Mouse (Mus musculus) mature B cell (primary cell): Measurements from ENCODE around the gene Ifne.
"Not testable (repeated sequence)": the region's sequence is repeated elsewhere in the genome, so short reads cannot be mapped to it uniquely, and the experiment has no call there.

ENCODE experiments used
- in situ Hi-C: fragments of 300-500 bp; cut with MboI; formaldehyde crosslinking; loops from 2 replicates; pipeline ENCODE4 v1.14.3; 2019

Gene Ifne

GRCm38 (mm10) chr4:88867926-88868911 lies 11.8 kb downstream of the Ifne start:
- in situ Hi-C loops: loop anchor here (25.0 kb wide), 3 partner anchors 131 to 419 kb away; partner anchors contain the start of genes Cdkn2a and Mtap

DNA sequence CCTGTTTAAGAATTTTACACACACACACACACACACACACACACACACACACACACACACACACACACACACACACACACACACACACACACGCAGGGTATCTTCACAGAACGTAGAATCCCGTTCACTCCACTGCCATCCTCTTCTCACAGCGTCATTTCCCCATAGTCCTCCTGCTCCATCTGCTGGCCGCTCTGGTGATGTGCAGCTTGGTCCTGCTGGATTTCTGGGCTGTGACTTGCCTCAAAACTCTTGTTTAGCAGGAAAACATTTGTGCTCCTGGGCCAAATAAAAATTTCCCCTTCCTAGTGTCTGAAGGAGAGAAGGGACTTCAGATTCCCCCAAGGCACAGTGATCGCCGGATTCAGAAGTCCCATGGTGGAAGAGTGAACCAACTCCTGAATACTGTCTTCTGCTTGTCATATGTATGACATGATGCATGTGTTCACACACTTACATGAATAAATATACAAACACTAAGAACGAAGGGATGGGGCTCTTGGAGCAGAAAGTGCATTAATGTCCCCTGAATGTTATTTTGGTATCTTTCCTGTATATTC lies 12.6 kb downstream of the Ifne start:
- in situ Hi-C loops: loop anchor here (25.0 kb wide), 3 partner anchors 130 to 420 kb away; partner anchors contain the start of genes Cdkn2a and Mtap

GRCm38 (mm10) chr4:88865011-88865569 lies 14.9 kb downstream of the Ifne start:
- in situ Hi-C loops: loop anchor here (25.0 kb wide), 3 partner anchors 128 to 422 kb away; partner anchors contain the start of genes Cdkn2a and Mtap

- in situ Hi-C loops: loop anchor here (25.0 kb wide), 3 partner anchors 127 to 423 kb away; partner anchors contain the start of genes Cdkn2a and Mtap
Observed at GRCm38 (mm10) chr4:88864599-88864998, 15.4 kb downstream of the Ifne start.

- in situ Hi-C loops: loop anchor here (25.0 kb wide), 3 partner anchors 126 to 424 kb away; partner anchors contain the start of genes Cdkn2a and Mtap
Observed at GRCm38 (mm10) chr4:88863309-88863708, 16.7 kb downstream of the Ifne start.

DNA sequence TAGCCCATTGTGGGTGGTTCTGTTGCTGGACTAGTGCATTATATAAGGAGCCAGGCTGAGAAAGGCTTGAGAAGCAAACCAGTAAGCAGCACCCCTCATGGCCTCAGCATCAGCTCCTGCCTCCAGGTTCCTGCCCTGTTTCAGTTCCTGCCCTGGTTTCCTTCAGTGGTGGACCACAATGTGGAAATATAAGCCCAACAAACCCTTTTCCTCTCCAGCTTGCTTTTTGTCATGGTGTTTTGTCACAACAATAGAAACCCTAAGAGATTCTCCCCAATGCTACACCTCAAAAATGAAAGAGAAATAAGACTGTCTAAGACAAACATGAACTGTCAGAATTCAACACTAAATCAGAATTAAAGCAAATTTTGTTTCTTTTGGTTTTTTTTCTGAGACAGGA lies 20.8 kb downstream of the Ifne start:
- in situ Hi-C loops: loop anchor here (25.0 kb wide), 3 partner anchors 122 to 428 kb away; partner anchors contain the start of genes Cdkn2a and Mtap

DNA sequence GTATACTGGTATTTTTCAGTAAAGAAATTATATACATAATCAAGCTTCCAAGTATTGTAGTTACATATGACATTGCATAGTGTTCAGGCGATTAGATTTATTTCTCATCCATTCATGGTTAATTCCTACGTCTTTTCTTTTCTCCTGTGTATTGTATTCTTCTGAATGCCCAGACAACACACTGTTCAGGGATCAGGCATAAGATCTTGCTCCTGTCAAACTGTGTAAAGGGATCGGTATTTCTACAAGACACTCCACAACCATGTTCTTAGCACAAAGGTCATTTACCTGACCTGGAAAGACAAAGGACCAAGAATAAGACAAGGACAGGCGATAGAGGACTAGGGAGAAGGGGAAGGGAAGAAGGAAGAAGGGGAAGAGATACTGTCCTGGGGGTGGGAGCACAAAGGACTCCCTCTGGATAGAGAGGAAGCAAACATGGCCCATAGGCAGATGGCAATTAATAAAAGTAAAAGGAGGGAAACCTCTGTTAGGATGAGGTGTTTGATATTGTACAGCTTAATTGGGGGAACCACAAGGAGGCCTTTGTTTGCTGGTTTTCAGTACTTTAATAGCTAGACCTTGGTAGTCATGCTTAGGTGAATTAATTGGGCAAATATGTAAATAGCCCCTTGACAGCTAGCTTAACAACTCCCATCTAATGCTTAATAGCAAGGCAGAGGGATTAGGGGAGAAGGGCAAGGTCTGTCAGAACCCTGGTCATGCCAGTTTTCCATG lies 28.8 kb downstream of the Ifne start:
- in situ Hi-C loops: loop anchor here (25.0 kb wide), 3 partner anchors 114 to 436 kb away; partner anchors contain the start of genes Cdkn2a and Mtap

- in situ Hi-C loops: loop anchor here (25.0 kb wide), 3 partner anchors 112 to 438 kb away; partner anchors contain the start of genes Cdkn2a and Mtap
Observed at GRCm38 (mm10) chr4:88849698-88850097, 30.3 kb downstream of the Ifne start, which contains the start of gene Ifna1. Ifna1 (plus strand) TSS chr4:88850087.

- in situ Hi-C loops: no loop called here
Observed at GRCm38 (mm10) chr4:88845334-88845733, 34.7 kb downstream of the Ifne start.

- in situ Hi-C loops: no loop called here
Observed at GRCm38 (mm10) chr4:88841438-88841911, 38.5 kb downstream of the Ifne start, which contains the start of gene Ifna4. Ifna4 (plus strand) TSS chr4:88841861.

DNA sequence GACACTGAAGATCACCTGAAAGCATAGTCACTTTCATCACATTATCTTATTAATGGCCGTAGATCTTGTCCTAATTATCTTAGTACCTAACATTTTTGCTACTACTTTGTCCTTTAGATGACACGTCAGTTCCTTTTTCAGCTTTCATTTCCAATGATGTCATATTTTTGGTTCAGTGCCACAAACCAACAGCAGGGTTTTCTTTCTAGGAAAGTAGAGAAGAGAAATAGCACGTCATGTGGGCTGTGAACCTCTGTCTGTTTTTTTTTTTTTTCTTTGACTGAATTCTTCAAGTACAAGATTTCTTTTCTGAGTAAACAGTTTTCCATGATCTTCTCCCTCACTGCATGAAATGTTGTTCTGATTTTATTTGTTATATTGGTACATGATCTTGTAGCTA lies 39.9 kb downstream of the Ifne start:
- in situ Hi-C loops: no loop called here

DNA sequence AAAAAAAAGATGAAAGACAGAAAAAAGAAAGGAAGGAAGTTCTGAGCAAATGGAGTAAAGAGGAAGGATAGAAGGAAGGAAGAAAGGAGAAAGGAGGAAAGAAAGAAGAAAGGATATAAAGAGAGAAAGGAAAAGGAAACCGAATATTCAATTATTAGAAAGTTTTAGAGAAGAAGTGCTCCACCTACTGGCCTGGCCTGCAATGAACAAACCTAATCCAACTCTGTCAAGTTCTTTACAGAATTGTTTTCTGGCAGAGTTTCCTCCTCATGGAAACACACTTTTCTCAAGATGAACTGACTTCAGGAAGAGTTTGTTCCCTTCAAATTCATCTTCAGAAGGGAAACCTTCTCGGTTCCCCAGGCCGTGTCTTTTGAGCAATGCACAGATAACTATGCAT lies 41.2 kb downstream of the Ifne start:
- in situ Hi-C loops: no loop called here

DNA sequence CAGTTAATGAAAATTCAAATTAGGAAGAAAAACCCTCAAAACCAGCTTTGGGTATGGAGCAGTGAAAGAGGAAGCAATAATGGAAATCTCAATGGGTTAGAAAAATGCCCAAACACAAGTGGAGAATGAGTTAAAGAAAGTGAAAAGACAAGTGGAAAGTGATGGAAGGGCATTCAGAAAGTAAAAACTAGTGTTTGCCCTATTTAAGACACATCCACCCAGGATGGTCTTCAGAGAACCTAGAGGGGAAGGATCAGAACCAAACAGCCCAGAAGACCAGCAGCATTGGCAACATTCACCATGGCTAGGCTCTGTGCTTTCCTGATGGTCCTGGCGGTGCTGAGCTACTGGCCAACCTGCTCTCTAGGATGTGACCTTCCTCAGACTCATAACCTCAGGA lies 44.8 kb downstream of the Ifne start, which contains the start of gene Ifna5:
TSS of gene Ifna5 (plus strand) at position 301 of the 400 bp plus-strand sequence.
- in situ Hi-C loops: not testable (repeated sequence)

DNA sequence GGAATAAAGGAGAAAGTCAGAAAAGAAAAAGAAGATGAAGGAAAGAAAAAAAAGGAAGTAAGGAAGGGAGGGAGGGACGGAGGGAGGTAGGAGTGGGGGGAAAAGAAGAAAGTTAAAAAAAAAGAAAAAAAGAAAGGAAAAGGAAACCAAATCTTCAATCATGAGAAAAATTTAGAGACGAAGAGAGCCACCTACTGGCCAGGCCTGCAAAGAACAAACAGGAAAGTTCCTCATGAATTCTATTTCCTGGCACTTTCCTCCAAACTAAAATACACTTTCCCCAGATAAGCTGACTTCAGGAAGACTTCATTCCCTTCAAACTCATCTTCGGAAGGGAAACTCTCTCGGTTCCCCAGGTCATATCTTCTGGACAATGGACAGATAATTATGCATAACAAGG lies 49.5 kb downstream of the Ifne start:
- in situ Hi-C loops: no loop called here
